Mouse (Mus musculus) stomach, embryonic 15.5 days (tissue): Measurements from ENCODE around the gene Slc30a10. TPM values are rescaled to one million over a fixed set of nuclear protein-coding genes. Genes with fewer than 3 reads are reported as not detected.
A peak's percentile ranks its signal among the peaks of the same experiment; 100 is the strongest.

Source experiments
- ATAC-seq: fragments of 200-750 bp; cut with Nextera tagmentation; 2 replicates; pipeline ENCODE4 v1.8.0; 2017; ENCODE audit warnings: low read depth, moderate number of reproducible peaks, moderate TSS enrichment; ENCODE audit not compliant: insufficient read depth, low FRiP score
- H3K27ac ChIP-seq: fragments of 300-500 bp; sonication (generic); 2 replicates; pipeline ENCODE4 v1.5.1; 2015; ENCODE audit warnings: mild to moderate bottlenecking, inconsistent platforms
- H3K27me3 ChIP-seq: fragments of 300-500 bp; sonication (generic); replicated peaks from 2 replicates; pipeline ENCODE4 v1.6.1; 2015; ENCODE audit warnings: inconsistent platforms
- H3K36me3 ChIP-seq: fragments of 300-500 bp; sonication (generic); 2 replicates; pipeline ENCODE4 v1.6.1; 2015; ENCODE audit warnings: inconsistent platforms
- H3K4me1 ChIP-seq: fragments of 300-500 bp; sonication (generic); 2 replicates; pipeline ENCODE4 v1.6.1; 2015; ENCODE audit warnings: inconsistent platforms
- H3K4me2 ChIP-seq: fragments of 300-500 bp; sonication (generic); 2 replicates; pipeline ENCODE4 v1.6.1; 2015; ENCODE audit warnings: mild to moderate bottlenecking, inconsistent platforms
- H3K4me3 ChIP-seq: fragments of 300-500 bp; sonication (generic); replicated peaks from 2 replicates; pipeline ENCODE4 v1.5.1; 2015; ENCODE audit warnings: inconsistent platforms
- H3K9ac ChIP-seq: fragments of 300-500 bp; sonication (generic); 2 replicates; pipeline ENCODE4 v1.6.1; 2015; ENCODE audit warnings: inconsistent platforms
- H3K9me3 ChIP-seq: fragments of 300-500 bp; sonication (generic); 2 replicates; pipeline ENCODE4 v1.6.1; 2016; ENCODE audit warnings: inconsistent platforms
- WGBS: fragments of 180-500 bp; shearing (Covaris S2); methylation state at CpG from one replicate; pipeline ENCODE4 v1.1.7; 2015; 5-methylcytosine and 5-hydroxymethylcytosine counted together
- polyA plus RNA-seq: library from polyadenylated mRNA; unstranded; fragments of >200 nt; fragmentation: Nextera tagmentation; extraction: Ambion mirVana; gene quantifications from 2 replicates; pipeline ENCODE4 v1.2.1, GENCODE M21; 2015

Slc30a10 gene
- polyA plus RNA-seq, 1 experiment from 2014 or later, result 1.6 TPM

- Histone ChIP-seq H3K4me1 (no peaks in the 10 kb centered on the region), H3K9me3 (no peaks in the 10 kb centered on the region), H3K27ac (no peak overlapping the region), H3K9ac (no peak overlapping the region), H3K4me3 (no peak overlapping the region), H3K27me3 (no peaks in the 10 kb centered on the region), H3K36me3 (no peaks in the 10 kb centered on the region), H3K4me2 (no peak overlapping the region)
- peak; percentile 91 for ATAC-seq
- WGBS, result 51% methylated on average over 8 of the region's 8 CpGs
These were observed 17.5 kb downstream of the Slc30a10 start for GRCm38 (mm10) chr1:185472025-185472720.

DNA sequence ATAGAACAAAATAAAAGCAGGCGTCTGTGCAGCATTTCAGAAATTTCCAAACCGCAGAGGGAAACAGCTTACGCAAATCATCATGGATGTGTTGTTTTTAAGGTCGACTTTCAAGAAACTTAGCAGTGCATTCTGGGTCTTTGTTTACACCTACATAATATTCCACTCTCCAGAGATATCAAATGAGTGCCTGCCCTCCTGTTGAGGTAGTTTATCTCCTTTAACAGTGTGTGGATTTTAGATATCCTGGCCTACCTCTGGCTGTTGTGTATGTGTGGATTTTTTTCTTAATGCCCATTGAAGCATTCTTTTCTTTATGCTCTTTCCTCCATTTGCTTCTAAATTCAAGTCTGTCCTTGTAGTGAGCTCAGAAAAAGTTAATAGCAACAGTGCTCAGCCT is 18.1 kb downstream of the Slc30a10 start:
- Histone ChIP-seq H3K4me1 (no peaks in the 10 kb centered on the region), H3K4me3 (no peak overlapping the region), H3K4me2 (no peak overlapping the region), H3K9me3 (no peaks in the 10 kb centered on the region), H3K27ac (no peak overlapping the region), H3K27me3 (no peaks in the 10 kb centered on the region), H3K9ac (no peak overlapping the region), H3K36me3 (no peaks in the 10 kb centered on the region)
- 91% methylated on average over 4 of the region's 4 CpGs for WGBS
- peak; percentile 36; the same call in 1 of the 2 replicates for ATAC-seq

GRCm38 (mm10) chr1:185473437-185473836 is 18.8 kb downstream of the Slc30a10 start:
- Histone ChIP-seq H3K4me1 (no peaks in the 10 kb centered on the region), H3K27me3 (no peaks in the 10 kb centered on the region), H3K9me3 (no peaks in the 10 kb centered on the region), H3K4me3 (no peak overlapping the region), H3K36me3 (no peaks in the 10 kb centered on the region), H3K4me2 (no peak overlapping the region), H3K27ac (no peak overlapping the region), H3K9ac (no peak overlapping the region)
- ATAC-seq, result no peak
- 76% methylated on average over 1 of the region's 1 CpGs for WGBS

- Histone ChIP-seq H3K27me3 (no peaks in the 10 kb centered on the region), H3K4me2 (no peak overlapping the region), H3K27ac (no peak overlapping the region), H3K36me3 (no peaks in the 10 kb centered on the region), H3K4me3 (no peak overlapping the region), H3K9me3 (no peaks in the 10 kb centered on the region), H3K4me1 (no peaks in the 10 kb centered on the region), H3K9ac (no peak overlapping the region)
- no peak for ATAC-seq
- 97% methylated on average over 4 of the region's 4 CpGs for WGBS
These were observed 25.2 kb downstream of the Slc30a10 start for GRCm38 (mm10) chr1:185479861-185480260.

- H3K4me2 ChIP-seq, result peak overlapping the region; percentile 33
- no peaks in the 10 kb centered on the region for H3K36me3 ChIP-seq
- H3K9me3 ChIP-seq, result no peaks in the 10 kb centered on the region
- no peaks in the 10 kb centered on the region for H3K27me3 ChIP-seq
- 40% methylated on average over 19 of the region's 19 CpGs for WGBS
- H3K27ac ChIP-seq, result no peak overlapping the region
- H3K4me3 ChIP-seq, result no peak overlapping the region; the same call in 1 of the 2 replicates
- no peak overlapping the region for H3K9ac ChIP-seq
- no peaks in the 10 kb centered on the region for H3K4me1 ChIP-seq
- no peak for ATAC-seq
These were observed 27.5 kb downstream of the Slc30a10 start for GRCm38 (mm10) chr1:185482001-185482761.

- Histone ChIP-seq H3K9me3 (no peaks in the 10 kb centered on the region), H3K9ac (no peak overlapping the region), H3K4me2 (no peak overlapping the region), H3K4me1 (no peaks in the 10 kb centered on the region), H3K27me3 (no peaks in the 10 kb centered on the region), H3K36me3 (no peaks in the 10 kb centered on the region), H3K4me3 (no peak overlapping the region), H3K27ac (no peak overlapping the region)
- 97% methylated on average over 2 of the region's 2 CpGs for WGBS
- no peak for ATAC-seq
These were observed 28.1 kb downstream of the Slc30a10 start for GRCm38 (mm10) chr1:185482762-185483161.

GRCm38 (mm10) chr1:185483356-185484057 is 28.9 kb downstream of the Slc30a10 start:
- 66% methylated on average over 12 of the region's 12 CpGs for WGBS
- Histone ChIP-seq H3K4me1 (no peaks in the 10 kb centered on the region), H3K27ac (no peak overlapping the region), H3K4me3 (no peak overlapping the region), H3K4me2 (no peak overlapping the region), H3K9ac (no peak overlapping the region), H3K9me3 (no peaks in the 10 kb centered on the region), H3K27me3 (no peaks in the 10 kb centered on the region), H3K36me3 (no peaks in the 10 kb centered on the region)
- no peak for ATAC-seq

GRCm38 (mm10) chr1:185484281-185484680 is 29.6 kb downstream of the Slc30a10 start:
- no peak overlapping the region for H3K4me2 ChIP-seq
- 71% methylated on average over 19 of the region's 19 CpGs for WGBS
- no peak for ATAC-seq
- H3K4me1 ChIP-seq, result no peaks in the 10 kb centered on the region
- no peak overlapping the region for H3K4me3 ChIP-seq
- no peak overlapping the region for H3K27ac ChIP-seq
- H3K36me3 ChIP-seq, result no peaks in the 10 kb centered on the region
- no peak overlapping the region for H3K9ac ChIP-seq
- no peaks in the 10 kb centered on the region for H3K27me3 ChIP-seq
- no peaks in the 10 kb centered on the region for H3K9me3 ChIP-seq

DNA sequence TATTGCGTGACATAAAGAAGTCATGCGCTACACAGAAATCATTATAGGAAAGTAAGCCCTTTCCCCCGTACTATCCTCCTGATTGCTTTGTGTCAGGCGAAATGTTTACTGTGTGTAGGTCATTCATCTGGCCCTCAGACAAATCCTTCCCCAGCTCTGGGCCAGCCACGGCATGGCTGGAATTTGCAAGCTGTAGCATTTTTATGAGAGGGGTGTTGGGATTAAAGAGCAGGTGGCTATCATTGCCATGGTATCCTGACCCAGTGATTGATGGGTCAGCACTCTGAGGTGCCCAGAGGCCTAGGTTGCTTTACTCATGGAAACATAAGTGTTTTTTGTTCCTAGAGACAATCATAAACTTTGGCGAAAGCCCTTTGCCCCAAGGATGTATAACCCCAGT is 35.2 kb downstream of the Slc30a10 start:
- no peak for ATAC-seq
- Histone ChIP-seq H3K36me3 (no peaks in the 10 kb centered on the region), H3K4me2 (no peak overlapping the region), H3K27ac (no peak overlapping the region), H3K4me3 (no peak overlapping the region), H3K4me1 (no peaks in the 10 kb centered on the region), H3K27me3 (no peaks in the 10 kb centered on the region), H3K9ac (no peak overlapping the region), H3K9me3 (no peaks in the 10 kb centered on the region)
- WGBS, result 61% methylated on average over 6 of the region's 6 CpGs

- WGBS, result 83% methylated on average over 2 of the region's 2 CpGs
- H3K9me3 ChIP-seq, result no peaks in the 10 kb centered on the region
- no peaks in the 10 kb centered on the region for H3K36me3 ChIP-seq
- no peak overlapping the region for H3K27ac ChIP-seq
- H3K4me1 ChIP-seq, result no peaks in the 10 kb centered on the region
- no peak overlapping the region for H3K4me2 ChIP-seq
- no peaks in the 10 kb centered on the region for H3K27me3 ChIP-seq
- no peak overlapping the region for H3K9ac ChIP-seq
- no peak overlapping the region for H3K4me3 ChIP-seq
- ATAC-seq, result no peak
These were observed 36.0 kb downstream of the Slc30a10 start for GRCm38 (mm10) chr1:185490603-185491002.

DNA sequence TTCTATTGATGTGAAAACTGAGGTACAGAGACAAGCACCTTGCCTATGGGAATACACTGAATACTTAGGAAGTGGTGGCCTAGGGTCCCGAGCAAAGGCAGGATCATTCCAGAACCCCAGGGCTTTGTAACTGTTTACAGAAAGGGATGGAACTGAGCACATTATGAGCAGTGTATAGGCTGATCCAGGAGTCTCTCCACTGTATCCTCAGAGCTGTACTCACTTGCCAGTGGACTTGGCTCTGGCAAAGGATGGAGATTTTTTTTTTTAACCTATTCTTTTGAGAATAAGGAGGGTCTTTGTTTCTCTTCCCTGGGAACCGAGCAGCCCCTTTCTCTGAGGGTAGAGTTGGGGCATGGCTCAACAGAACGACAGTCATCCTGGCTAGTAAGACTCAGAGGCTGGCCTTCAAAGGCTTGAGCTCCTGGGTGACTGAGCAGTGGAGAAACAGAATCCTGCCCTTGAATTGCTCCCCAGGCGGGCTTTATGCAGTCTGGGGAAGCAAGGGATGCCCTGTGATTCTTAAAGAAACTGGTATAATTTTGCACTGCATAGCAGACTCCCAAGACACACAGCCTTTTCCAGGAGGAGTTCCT is 38.9 kb downstream of the Slc30a10 start:
- no peak overlapping the region for H3K4me2 ChIP-seq
- no peak for ATAC-seq
- no peak overlapping the region for H3K27ac ChIP-seq
- WGBS, result 64% methylated on average over 4 of the region's 4 CpGs
- no peaks in the 10 kb centered on the region for H3K27me3 ChIP-seq
- no peak overlapping the region for H3K4me3 ChIP-seq
- H3K4me1 ChIP-seq, result no peaks in the 10 kb centered on the region
- no peak overlapping the region for H3K9ac ChIP-seq
- no peaks in the 10 kb centered on the region for H3K9me3 ChIP-seq
- no peaks in the 10 kb centered on the region for H3K36me3 ChIP-seq
